Mouse (Mus musculus) layer of hippocampus, adult 8-10 months (tissue): Measurements from ENCODE around the gene Oser1. TPM values are rescaled to one million over a fixed set of nuclear protein-coding genes. Genes with fewer than 3 reads are reported as not detected.

Experiments
- DNase-seq, 2 experiments: peaks; one replicate each; pipeline ENCODE4 v3.0.0; 2022; ENCODE audit warnings: low spot score in 2 of 2
- total RNA-seq, 4 experiments: library from RNA; stranded (reverse); gene quantifications; 2 replicates each; pipeline ENCODE4 v1.2.4; 2022

Oser1 gene
- total RNA-seq, 4 experiments from 2014 or later: 20.1 to 22.9 (median 22.6) TPM

DNA sequence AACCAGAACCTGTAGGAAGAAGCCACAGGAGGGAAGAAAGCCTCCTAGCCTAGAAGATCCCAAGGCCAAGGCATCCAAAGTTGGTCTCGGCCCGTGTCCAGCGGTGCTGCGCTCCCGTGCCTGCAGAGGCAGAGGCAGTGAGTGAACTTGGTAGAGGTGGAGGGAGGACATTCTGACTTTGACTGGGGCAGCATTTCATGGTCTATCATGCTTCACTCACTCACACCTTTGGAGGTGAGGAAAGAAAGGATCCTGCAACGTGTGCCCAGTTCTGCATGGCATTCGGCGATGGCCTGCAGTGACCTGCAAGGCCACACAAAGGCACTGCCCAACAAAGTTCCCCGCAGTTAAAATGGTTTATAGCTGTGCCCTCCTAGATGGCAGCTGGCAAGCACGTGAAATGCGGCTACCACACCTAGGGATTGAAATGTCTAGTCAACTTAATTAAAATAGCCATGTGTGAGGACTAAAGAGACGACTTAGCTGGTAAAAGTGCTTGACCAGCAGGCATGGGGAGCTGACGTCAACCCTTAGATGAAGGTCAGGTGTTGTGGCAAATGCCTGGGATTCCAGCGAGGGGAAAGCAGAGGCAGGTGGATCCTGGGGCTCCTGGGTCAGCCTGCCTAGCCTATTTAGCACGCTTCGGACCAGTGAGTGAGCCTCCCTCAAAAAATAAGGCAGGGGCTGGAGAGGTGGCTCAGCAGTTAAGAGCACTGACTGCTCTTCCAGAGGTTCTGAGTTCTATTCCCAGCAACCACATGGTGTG lies 63.5 kb downstream of the Oser1 start:
- DNase-seq: no peak

- no peak for DNase-seq
These were observed 65.2 kb downstream of the Oser1 start for GRCm38 (mm10) chr2:163359253-163359652.

- DNase-seq: no peak
These were observed 65.8 kb downstream of the Oser1 start for GRCm38 (mm10) chr2:163358662-163359061.

GRCm38 (mm10) chr2:163356113-163356840 lies 68.2 kb downstream of the Oser1 start:
- DNase-seq: no peak

Other genes starting within 250 kb of the Oser1 start
- gene Tox2, start 221.6 kb downstream of the Oser1 start, total RNA-seq: 10 to 100 TPM; 25.1 to 31.4 (median 26.0) TPM
- under 1 TPM; 0.27 to 0.48 (median 0.42) TPM for gene Jph2, start 26.7 kb downstream of the Oser1 start, total RNA-seq
- gene Gdap1l1, start 13.8 kb upstream of the Oser1 start, total RNA-seq: 10 to 100 TPM; 65.7 to 69.2 (median 68.0) TPM
- 10 to 100 TPM; 17.0 to 23.5 (median 20.7) TPM for gene Fitm2, start 47.9 kb upstream of the Oser1 start, total RNA-seq
- not detected for gene R3hdml, start 67.6 kb upstream of the Oser1 start, total RNA-seq
- not detected for gene Hnf4a, start 82.1 kb upstream of the Oser1 start, total RNA-seq
- 10 to 100 TPM; 48.2 to 50.3 (median 49.2) TPM for gene Ttpal, start 177.6 kb upstream of the Oser1 start, total RNA-seq
- 100 to 1,000 TPM; 201 to 242 (median 213) TPM for gene Serinc3, start 220.4 kb upstream of the Oser1 start, total RNA-seq
- 10 to 100 TPM; 67.0 to 98.4 (median 83.6) TPM for gene Pkig, start 233.7 kb upstream of the Oser1 start, total RNA-seq